Mouse (Mus musculus) right cerebral cortex, adult 2 months (tissue): ENCODE data around the gene B3gnt8.

Source experiments
- DNase-seq, 2 experiments: peaks; one replicate each; pipeline ENCODE4 v3.0.0; 2021 to 2022; ENCODE audit warnings: low spot score in 2 of 2

The B3gnt8 gene

GRCm38 (mm10) chr7:25618865-25619721 lies 7.4 kb upstream of the B3gnt8 start, which contains the start of gene Dmac2:
Dmac2 (plus strand) TSS chr7:25619414.
- peak; percentile 93 to 94 for DNase-seq

- DNase-seq, result no peak
Observed at GRCm38 (mm10) chr7:25619722-25619991, 6.8 kb upstream of the B3gnt8 start.

GRCm38 (mm10) chr7:25620101-25620500 lies 6.4 kb upstream of the B3gnt8 start:
- no peak for DNase-seq

- no peak for DNase-seq
Observed at GRCm38 (mm10) chr7:25620751-25621150, 5.7 kb upstream of the B3gnt8 start.

- no peak for DNase-seq
Observed at GRCm38 (mm10) chr7:25623857-25624370, 2.5 kb upstream of the B3gnt8 start.

- no peak for DNase-seq
Observed at GRCm38 (mm10) chr7:25624851-25625250, 1.6 kb upstream of the B3gnt8 start.

GRCm38 (mm10) chr7:25625594-25626250 lies 732 bp upstream of the B3gnt8 start:
- DNase-seq, result no peak

- DNase-seq, result no peak
Observed at GRCm38 (mm10) chr7:25627431-25628322, 1.2 kb downstream of the B3gnt8 start.

- no peak for DNase-seq
Observed at GRCm38 (mm10) chr7:25628323-25628620, 1.8 kb downstream of the B3gnt8 start.

- DNase-seq, result no peak
Observed at GRCm38 (mm10) chr7:25632679-25633078, 6.2 kb downstream of the B3gnt8 start.

- no peak for DNase-seq
Observed at GRCm38 (mm10) chr7:25636373-25636772, 9.9 kb downstream of the B3gnt8 start.

- DNase-seq, result no peak
Observed at GRCm38 (mm10) chr7:25637099-25637498, 10.6 kb downstream of the B3gnt8 start.

GRCm38 (mm10) chr7:25639754-25640153 lies 13.3 kb downstream of the B3gnt8 start:
- DNase-seq, result peak; percentile 51 to 53

- no peak for DNase-seq
Observed at GRCm38 (mm10) chr7:25644136-25644535, 17.7 kb downstream of the B3gnt8 start.

GRCm38 (mm10) chr7:25644631-25645030 lies 18.2 kb downstream of the B3gnt8 start:
- DNase-seq, result no peak

GRCm38 (mm10) chr7:25645074-25645473 lies 18.6 kb downstream of the B3gnt8 start:
- no peak for DNase-seq

GRCm38 (mm10) chr7:25647574-25648123 lies 21.2 kb downstream of the B3gnt8 start:
- DNase-seq, result no peak

GRCm38 (mm10) chr7:25649839-25650238 lies 23.4 kb downstream of the B3gnt8 start:
- DNase-seq, result no peak

- DNase-seq, result no peak
Observed at GRCm38 (mm10) chr7:25651281-25651680, 24.8 kb downstream of the B3gnt8 start.

- DNase-seq, result no peak
Observed at GRCm38 (mm10) chr7:25652244-25652759, 25.8 kb downstream of the B3gnt8 start.

GRCm38 (mm10) chr7:25655601-25656428 lies 29.4 kb downstream of the B3gnt8 start:
- DNase-seq, result no peak
